12 mouse cellular contexts compared by ENCODE assay signal in genomic region chr2:27296656-27297406, GRCm38 (mm10). TPM values are rescaled to one million over a fixed set of nuclear protein-coding genes. Genes with fewer than 3 reads are reported as not detected.
DNase-seq lines count a peak whose midpoint lies in the region; ATAC-seq lines count a peak whose summit lies in the region.
"Had no signal": no experiment of that assay in that cellular context is flagged by ENCODE, and none has a peak within 500 bp of the region (broad histone marks: within the 10 kb centered on the region; RNA-seq: fewer than 3 reads in every experiment).

No protein-coding gene starts in this region.

- 0 out of 2 replicates have a peak overlapping the region, but pooled peaks have one; percentile 37 for H3K27ac ChIP-seq in hindbrain, embryonic 15.5 days (replicated peaks)
- H3K27ac ChIP-seq in hindbrain, embryonic 16.5 days (ENCODE audit: low read depth, low read length) = no peak overlapping the region
- H3K27ac ChIP-seq: limb, embryonic 15.5 days had no signal

- H3K4me2 ChIP-seq in hindbrain, embryonic 15.5 days = no peak overlapping the region
- H3K4me2 ChIP-seq in hindbrain, embryonic 16.5 days (ENCODE audit: low read length) = no peak overlapping the region
- H3K4me2 ChIP-seq: limb, embryonic 15.5 days had no signal

- DNase-seq in B cell, adult 2 months = peak; percentile 71 to 72
- DNase-seq in spleen, postnatal 14 days (ENCODE audit: low spot score in 2 of 2) = peak; percentile 20 to 24
- no peak for DNase-seq in layer of hippocampus, postnatal 14 days (ENCODE audit: low spot score in 2 of 2)
- DNase-seq in heart, postnatal 4 days = no peak
- no peak for DNase-seq in kidney, adult 18-20 months
- DNase-seq: gastrocnemius, postnatal 14 days; kidney, adult 8-10 months; layer of hippocampus, adult 9-11 months had no signal

- H3K9me3 ChIP-seq in hindbrain, embryonic 15.5 days = no peaks in the 10 kb centered on the region
- H3K9me3 ChIP-seq in hindbrain, embryonic 16.5 days (ENCODE audit: control insufficient read depth, low read length) = no peaks in the 10 kb centered on the region
- H3K9me3 ChIP-seq: limb, embryonic 15.5 days had no signal

- peaks cover 14% of the 10 kb centered on the region for H3K4me1 ChIP-seq in hindbrain, embryonic 15.5 days (replicated peaks)
- H3K4me1 ChIP-seq in hindbrain, embryonic 16.5 days (ENCODE audit: control insufficient read depth, insufficient read depth, low read depth, low read length) = peaks cover 12% of the 10 kb centered on the region

- H3K9ac ChIP-seq in hindbrain, embryonic 15.5 days = no peak overlapping the region
- H3K9ac ChIP-seq in hindbrain, embryonic 16.5 days (ENCODE audit: low read depth, low read length) = no peak overlapping the region
- H3K9ac ChIP-seq: limb, embryonic 15.5 days had no signal

- 74% methylated on average over 9 of the region's 9 CpGs for WGBS in hindbrain, embryonic 15.5 days
- WGBS in hindbrain, embryonic 16.5 days = 70% methylated on average over 9 of the region's 9 CpGs

- no peaks in the 10 kb centered on the region for H3K27me3 ChIP-seq in hindbrain, embryonic 15.5 days
- no peaks in the 10 kb centered on the region for H3K27me3 ChIP-seq in hindbrain, embryonic 16.5 days (replicated peaks; ENCODE audit: control insufficient read depth, insufficient read depth, low read length)
- H3K27me3 ChIP-seq: limb, embryonic 15.5 days had no signal

- ATAC-seq in hindbrain, embryonic 15.5 days (ENCODE audit: low FRiP score, low read depth) = no peak
- ATAC-seq in hindbrain, embryonic 16.5 days = no peak
- peak; percentile 23 for ATAC-seq in activated CD4-positive, CD25-positive, alpha-beta regulatory T cell, adult 4 months

- H3K36me3 ChIP-seq in hindbrain, embryonic 15.5 days = peaks cover 1% of the 10 kb centered on the region; the same call in 1 of the 2 replicates
- 0 out of 2 replicates have a peak, but pooled peaks cover 2% of the 10 kb centered on the region for H3K36me3 ChIP-seq in hindbrain, embryonic 16.5 days (ENCODE audit: control insufficient read depth, insufficient read depth, low read length)

- H3K4me3 ChIP-seq in hindbrain, embryonic 15.5 days = no peak overlapping the region
- H3K4me3 ChIP-seq in hindbrain, embryonic 16.5 days (ENCODE audit: low read length) = no peak overlapping the region
- H3K4me3 ChIP-seq: limb, embryonic 15.5 days had no signal

RNA-seq across cellular contexts. Expression of gene Sardh, which starts 48.7 kb away (rescaled TPM):
- 7.5 and 8.6 TPM in 2 replicates for polyA plus RNA-seq in hindbrain, embryonic 15.5 days (2015; fragmentation: Nextera tagmentation; extraction: Ambion mirVana)
- 9.1 and 10.2 TPM in 2 replicates for polyA plus RNA-seq in hindbrain, embryonic 16.5 days (2015; fragmentation: Nextera tagmentation; extraction: Ambion mirVana)
- 1 to 10 TPM; 3.0 to 4.7 TPM for polyA plus RNA-seq in activated CD4-positive, CD25-positive, alpha-beta regulatory T cell, adult 4 months (2017; shearing (Covaris generic))
- 10 to 100 TPM in 1 of 2 experiments, 1 to 10 TPM in 1; 9.8 to 10.5 TPM for total RNA-seq in layer of hippocampus, postnatal 14 days (2021)
- total RNA-seq in heart, postnatal 4 days (2021) = 10 to 100 TPM; 20.4 to 24.9 TPM

Comparison
In these comparisons a context has a peak if more than half of its experiments do, and no peak if none do; other contexts are left out.
1. DNase-seq: peak in B cell, adult 2 months (2 of 2) and spleen, postnatal 14 days (2 of 2); none in layer of hippocampus, postnatal 14 days (0 of 2), heart, postnatal 4 days (single experiment) and kidney, adult 18-20 months (single experiment).